Mouse (Mus musculus) forebrain, embryonic 13.5 days (tissue): Measurements from ENCODE around the gene B3gat1. TPM values are rescaled to one million over a fixed set of nuclear protein-coding genes. Genes with fewer than 3 reads are reported as not detected.

Source experiments
- ATAC-seq: fragments of 200-750 bp; cut with Nextera tagmentation; 2 replicates; pipeline ENCODE4 v1.8.0; 2017
- H3K27ac ChIP-seq: fragments of 300-500 bp; sonication (generic); 2 replicates; pipeline ENCODE4 v1.5.1; 2015; ENCODE audit warnings: inconsistent platforms, mild to moderate bottlenecking, moderate library complexity
- H3K27me3 ChIP-seq: fragments of 300-500 bp; sonication (generic); 2 replicates; pipeline ENCODE4 v1.6.1; 2015; ENCODE audit warnings: mild to moderate bottlenecking, inconsistent platforms
- H3K36me3 ChIP-seq: fragments of 300-500 bp; sonication (generic); 2 replicates; pipeline ENCODE4 v1.6.1; 2015; ENCODE audit warnings: mild to moderate bottlenecking, inconsistent platforms; ENCODE audit not compliant: poor library complexity, severe bottlenecking
- H3K4me1 ChIP-seq: fragments of 300-500 bp; sonication (generic); 2 replicates; pipeline ENCODE4 v1.6.1; 2015; ENCODE audit warnings: inconsistent platforms
- H3K4me2 ChIP-seq: fragments of 300-500 bp; sonication (generic); 2 replicates; pipeline ENCODE4 v1.6.1; 2015; ENCODE audit warnings: inconsistent platforms, mild to moderate bottlenecking, moderate library complexity
- H3K4me3 ChIP-seq: fragments of 300-500 bp; sonication (generic); 2 replicates; pipeline ENCODE4 v1.5.1; 2015; ENCODE audit warnings: mild to moderate bottlenecking, inconsistent platforms
- H3K9ac ChIP-seq: fragments of 300-500 bp; sonication (generic); 2 replicates; pipeline ENCODE4 v1.6.1; 2015; ENCODE audit warnings: mild to moderate bottlenecking, inconsistent platforms
- H3K9me3 ChIP-seq: fragments of 300-500 bp; sonication (generic); replicated peaks from 2 replicates; pipeline ENCODE4 v1.6.1; 2016; ENCODE audit warnings: inconsistent platforms
- WGBS: fragments of 180-500 bp; shearing (Covaris S2); methylation state at CpG from one replicate; pipeline ENCODE4 v1.1.7; 2015; 5-methylcytosine and 5-hydroxymethylcytosine counted together
- polyA plus RNA-seq: library from polyadenylated mRNA; unstranded; fragments of >200 nt; fragmentation: Nextera tagmentation; extraction: Ambion mirVana; gene quantifications from 2 replicates; pipeline ENCODE4 v1.2.1, GENCODE M21; 2015

The B3gat1 gene
- polyA plus RNA-seq, 1 experiment from 2014 or later, result 13.6 TPM

- no peaks in the 10 kb centered on the region for H3K9me3 ChIP-seq
- no peaks in the 10 kb centered on the region for H3K36me3 ChIP-seq
- 66% methylated on average over 2 of the region's 2 CpGs for WGBS
- no peak overlapping the region for H3K9ac ChIP-seq
- 0 out of 2 replicates have a peak, but pooled peaks cover 5% of the 10 kb centered on the region for H3K4me1 ChIP-seq
- ATAC-seq, result no peak
- no peaks in the 10 kb centered on the region for H3K27me3 ChIP-seq
- no peak overlapping the region for H3K4me3 ChIP-seq
- no peak overlapping the region for H3K4me2 ChIP-seq
- no peak overlapping the region for H3K27ac ChIP-seq
Measured at GRCm38 (mm10) chr9:26728556-26728955, 5.0 kb upstream of the B3gat1 start.

GRCm38 (mm10) chr9:26733986-26734385 lies 458 bp downstream of the B3gat1 start:
- Histone ChIP-seq H3K27ac (peak overlapping the region; percentile 63), H3K4me3 (peak overlapping the region; percentile 82), H3K9me3 (no peaks in the 10 kb centered on the region), H3K27me3 (no peaks in the 10 kb centered on the region), H3K4me1 (peaks cover 35% of the 10 kb centered on the region), H3K36me3 (no peaks in the 10 kb centered on the region), H3K4me2 (peak overlapping the region; percentile 85), H3K9ac (peak overlapping the region; percentile 94)
- ATAC-seq, result peak; percentile 63
- WGBS, result under 1% methylated on average over 27 of the region's 37 CpGs

- Histone ChIP-seq H3K27me3 (no peaks in the 10 kb centered on the region), H3K27ac (no peak overlapping the region), H3K9me3 (no peaks in the 10 kb centered on the region), H3K4me3 (no peak overlapping the region), H3K9ac (0 out of 2 replicates have a peak overlapping the region, but pooled peaks have one; percentile 0), H3K4me1 (peaks cover 35% of the 10 kb centered on the region), H3K4me2 (peak overlapping the region; percentile 24), H3K36me3 (0 out of 2 replicates have a peak, but pooled peaks cover 6% of the 10 kb centered on the region)
- WGBS, result 51% methylated on average over 5 of the region's 5 CpGs
- no peak for ATAC-seq
Measured at GRCm38 (mm10) chr9:26737116-26737515, 3.6 kb downstream of the B3gat1 start.

GRCm38 (mm10) chr9:26742817-26743216 lies 9.3 kb downstream of the B3gat1 start:
- Histone ChIP-seq H3K4me2 (no peak overlapping the region), H3K36me3 (peaks cover 6% of the 10 kb centered on the region; the same call in 1 of the 2 replicates), H3K4me1 (peaks cover 4% of the 10 kb centered on the region; the same call in 1 of the 2 replicates), H3K9ac (no peak overlapping the region), H3K27me3 (no peaks in the 10 kb centered on the region), H3K9me3 (no peaks in the 10 kb centered on the region), H3K27ac (no peak overlapping the region), H3K4me3 (no peak overlapping the region)
- WGBS, result 91% methylated on average over 3 of the region's 3 CpGs
- ATAC-seq, result peak; percentile 2; the same call in 1 of the 2 replicates

- H3K9ac ChIP-seq, result no peak overlapping the region
- no peaks in the 10 kb centered on the region for H3K9me3 ChIP-seq
- peaks cover 8% of the 10 kb centered on the region for H3K36me3 ChIP-seq
- H3K4me2 ChIP-seq, result no peak overlapping the region
- H3K27me3 ChIP-seq, result no peaks in the 10 kb centered on the region
- 5% methylated on average over 4 of the region's 4 CpGs for WGBS
- H3K27ac ChIP-seq, result no peak overlapping the region
- H3K4me1 ChIP-seq, result peaks cover 4% of the 10 kb centered on the region; the same call in 1 of the 2 replicates
- H3K4me3 ChIP-seq, result no peak overlapping the region
- ATAC-seq, result no peak
Measured at GRCm38 (mm10) chr9:26747121-26747520, 13.6 kb downstream of the B3gat1 start.

- H3K9ac ChIP-seq, result no peak overlapping the region
Measured at GRCm38 (mm10) chr9:26748893-26749292, 15.4 kb downstream of the B3gat1 start.

GRCm38 (mm10) chr9:26760081-26760480 lies 26.6 kb downstream of the B3gat1 start:
- Histone ChIP-seq H3K27me3 (no peaks in the 10 kb centered on the region), H3K9me3 (no peaks in the 10 kb centered on the region), H3K36me3 (peaks cover 32% of the 10 kb centered on the region), H3K4me1 (peaks cover 6% of the 10 kb centered on the region), H3K4me2 (no peak overlapping the region), H3K9ac (no peak overlapping the region), H3K4me3 (no peak overlapping the region), H3K27ac (no peak overlapping the region)
- WGBS, result 27% methylated on average over 9 of the region's 9 CpGs
- ATAC-seq, result peak; percentile 86

More at GRCm38 (mm10) chr9:26748893-26749292, 15.4 kb downstream of the B3gat1 start:
- H3K36me3 ChIP-seq, result peaks cover 22% of the 10 kb centered on the region
- H3K27me3 ChIP-seq, result no peaks in the 10 kb centered on the region
- WGBS, result 69% methylated on average over 4 of the region's 4 CpGs
- H3K27ac ChIP-seq, result no peak overlapping the region
- no peak for ATAC-seq
- no peaks in the 10 kb centered on the region for H3K4me1 ChIP-seq
- H3K9me3 ChIP-seq, result no peaks in the 10 kb centered on the region
- no peak overlapping the region for H3K4me3 ChIP-seq
- no peak overlapping the region for H3K4me2 ChIP-seq

GRCm38 (mm10) chr9:26760576-26760975 lies 27.0 kb downstream of the B3gat1 start:
- Histone ChIP-seq H3K27me3 (no peaks in the 10 kb centered on the region), H3K27ac (no peak overlapping the region), H3K9ac (no peak overlapping the region), H3K4me1 (peaks cover 6% of the 10 kb centered on the region), H3K36me3 (peaks cover 27% of the 10 kb centered on the region), H3K4me2 (no peak overlapping the region), H3K4me3 (no peak overlapping the region), H3K9me3 (no peaks in the 10 kb centered on the region)
- 72% methylated on average over 5 of the region's 5 CpGs for WGBS
- ATAC-seq, result 0 out of 2 replicates have a peak, but pooled peaks have one; percentile 9

- peaks cover 6% of the 10 kb centered on the region for H3K4me1 ChIP-seq
- H3K27me3 ChIP-seq, result no peaks in the 10 kb centered on the region
- no peaks in the 10 kb centered on the region for H3K9me3 ChIP-seq
- H3K27ac ChIP-seq, result no peak overlapping the region
- no peak overlapping the region for H3K4me3 ChIP-seq
- no peak for ATAC-seq
- 91% methylated on average over 6 of the region's 6 CpGs for WGBS
- no peak overlapping the region for H3K4me2 ChIP-seq
- H3K9ac ChIP-seq, result no peak overlapping the region
- H3K36me3 ChIP-seq, result peaks cover 9% of the 10 kb centered on the region; the same call in 1 of the 2 replicates
Measured at GRCm38 (mm10) chr9:26762477-26762876, 28.9 kb downstream of the B3gat1 start.

- 88% methylated on average over 3 of the region's 3 CpGs for WGBS
- H3K4me2 ChIP-seq, result no peak overlapping the region
- no peaks in the 10 kb centered on the region for H3K27me3 ChIP-seq
- no peak for ATAC-seq
- 0 out of 2 replicates have a peak, but pooled peaks cover 5% of the 10 kb centered on the region for H3K36me3 ChIP-seq
- H3K9me3 ChIP-seq, result no peaks in the 10 kb centered on the region
- no peaks in the 10 kb centered on the region for H3K4me1 ChIP-seq
- H3K9ac ChIP-seq, result no peak overlapping the region
- no peak overlapping the region for H3K4me3 ChIP-seq
- H3K27ac ChIP-seq, result no peak overlapping the region
Measured at GRCm38 (mm10) chr9:26768181-26768580, 34.7 kb downstream of the B3gat1 start.

- Histone ChIP-seq H3K36me3 (no peaks in the 10 kb centered on the region), H3K4me2 (no peak overlapping the region), H3K27me3 (no peaks in the 10 kb centered on the region), H3K9ac (no peak overlapping the region), H3K4me1 (no peaks in the 10 kb centered on the region), H3K4me3 (no peak overlapping the region), H3K27ac (no peak overlapping the region), H3K9me3 (no peaks in the 10 kb centered on the region)
- 86% methylated on average over 2 of the region's 2 CpGs for WGBS
- ATAC-seq, result 0 out of 2 replicates have a peak, but pooled peaks have one; percentile 39
Measured at GRCm38 (mm10) chr9:26775700-26776099, 42.2 kb downstream of the B3gat1 start.

- H3K4me3 ChIP-seq, result no peak overlapping the region
- peak; percentile 76 for ATAC-seq
- H3K27me3 ChIP-seq, result no peaks in the 10 kb centered on the region
- no peak overlapping the region for H3K4me2 ChIP-seq
- H3K9me3 ChIP-seq, result no peaks in the 10 kb centered on the region
- no peak overlapping the region for H3K27ac ChIP-seq
- WGBS, result 66% methylated on average over 6 of the region's 6 CpGs
- no peaks in the 10 kb centered on the region for H3K36me3 ChIP-seq
- H3K9ac ChIP-seq, result no peak overlapping the region
- no peaks in the 10 kb centered on the region for H3K4me1 ChIP-seq
Measured at GRCm38 (mm10) chr9:26776122-26776902, 42.8 kb downstream of the B3gat1 start.
